Mouse (Mus musculus) neural tube, embryonic 14.5 days (tissue): Measurements from ENCODE around the gene Gm20388. TPM values are rescaled to one million over a fixed set of nuclear protein-coding genes. Genes with fewer than 3 reads are reported as not detected.
"Not testable (repeated sequence)": the region's sequence is repeated elsewhere in the genome, so short reads cannot be mapped to it uniquely, and the experiment has no call there.

ENCODE experiments used
- ATAC-seq: fragments of 200-750 bp; cut with Nextera tagmentation; 2 replicates; pipeline ENCODE4 v1.8.0; 2017; ENCODE audit warnings: low read depth, mild to moderate bottlenecking, moderate TSS enrichment, moderate library complexity
- H3K27ac ChIP-seq: fragments of 300-500 bp; sonication (generic); 2 replicates; pipeline ENCODE4 v1.5.1; 2014; ENCODE audit warnings: low read depth, mild to moderate bottlenecking, control low read depth, low read length, moderate library complexity, mixed read lengths
- H3K27me3 ChIP-seq: fragments of 300-500 bp; sonication (generic); 2 replicates; pipeline ENCODE4 v1.6.1; 2014; ENCODE audit warnings: low read length; ENCODE audit not compliant: control insufficient read depth, insufficient read depth
- H3K36me3 ChIP-seq: fragments of 300-500 bp; sonication (generic); 2 replicates; pipeline ENCODE4 v1.6.1; 2014; ENCODE audit warnings: low read length, mixed read lengths; ENCODE audit not compliant: control insufficient read depth, insufficient read depth
- H3K4me1 ChIP-seq: fragments of 300-500 bp; sonication (generic); 2 replicates; pipeline ENCODE4 v1.6.1; 2014; ENCODE audit warnings: low read length; ENCODE audit not compliant: control insufficient read depth, insufficient read depth
- H3K4me2 ChIP-seq: fragments of 300-500 bp; sonication (generic); 2 replicates; pipeline ENCODE4 v1.6.1; 2014; ENCODE audit warnings: mild to moderate bottlenecking, low read depth, low read length, control low read depth
- H3K4me3 ChIP-seq: fragments of 300-500 bp; sonication (generic); 2 replicates; pipeline ENCODE4 v1.5.1; 2014; ENCODE audit warnings: low read depth, low read length, control low read depth, mixed read lengths
- H3K9ac ChIP-seq: fragments of 300-500 bp; sonication (generic); replicated peaks from 2 replicates; pipeline ENCODE4 v1.6.1; 2014; ENCODE audit warnings: low read depth, mild to moderate bottlenecking, control low read depth, low read length, mixed read lengths
- H3K9me3 ChIP-seq: fragments of 300-500 bp; sonication (generic); 2 replicates; pipeline ENCODE4 v1.6.1; 2016; ENCODE audit warnings: low read length; ENCODE audit not compliant: control insufficient read depth
- WGBS: fragments of 180-500 bp; shearing (Covaris S2); extraction: QIAGEN DNeasy Blood & Tissue Kit; methylation state at CpG from one replicate; pipeline ENCODE4 v1.1.7; 2014; 5-methylcytosine and 5-hydroxymethylcytosine counted together
- polyA plus RNA-seq: library from polyadenylated mRNA; unstranded; fragments of >200 nt; fragmentation: Nextera tagmentation; extraction: Ambion mirVana; gene quantifications from 2 replicates; pipeline ENCODE4 v1.2.1, GENCODE M21; 2014

Gene Gm20388
- polyA plus RNA-seq, 1 experiment from 2014 or later, result 10.3 TPM

DNA sequence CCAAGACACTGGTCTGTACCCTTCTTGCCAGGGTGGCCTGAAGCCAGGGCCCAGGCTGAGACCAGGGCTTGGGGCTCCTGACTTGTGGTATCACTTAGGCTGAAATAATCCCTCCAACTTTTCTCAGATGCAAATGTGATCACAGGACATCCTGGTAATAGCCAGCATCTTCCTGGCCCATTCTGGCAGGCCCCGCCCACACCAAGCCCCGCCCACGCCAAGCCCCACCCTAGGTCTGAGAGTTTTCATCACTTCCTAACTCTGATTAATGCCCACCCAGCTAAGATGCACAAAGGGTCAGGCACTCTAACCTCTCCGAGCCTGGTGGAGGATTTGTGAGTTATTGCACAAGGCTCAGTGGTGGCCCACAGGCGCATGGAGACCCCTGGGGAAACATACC is 2709.8 kb downstream of the Gm20388 start:
- no peak for ATAC-seq
- WGBS, result 35% methylated on average over 5 of the region's 5 CpGs
- H3K27me3 ChIP-seq, result no peaks in the 10 kb centered on the region
- H3K9ac ChIP-seq, result no peak overlapping the region
- no peak overlapping the region for H3K27ac ChIP-seq
- H3K4me1 ChIP-seq, result peaks cover 5% of the 10 kb centered on the region; the same call in 1 of the 2 replicates
- no peak overlapping the region for H3K4me3 ChIP-seq
- H3K9me3 ChIP-seq, result no peaks in the 10 kb centered on the region
- no peak overlapping the region for H3K4me2 ChIP-seq
- H3K36me3 ChIP-seq, result no peaks in the 10 kb centered on the region

DNA sequence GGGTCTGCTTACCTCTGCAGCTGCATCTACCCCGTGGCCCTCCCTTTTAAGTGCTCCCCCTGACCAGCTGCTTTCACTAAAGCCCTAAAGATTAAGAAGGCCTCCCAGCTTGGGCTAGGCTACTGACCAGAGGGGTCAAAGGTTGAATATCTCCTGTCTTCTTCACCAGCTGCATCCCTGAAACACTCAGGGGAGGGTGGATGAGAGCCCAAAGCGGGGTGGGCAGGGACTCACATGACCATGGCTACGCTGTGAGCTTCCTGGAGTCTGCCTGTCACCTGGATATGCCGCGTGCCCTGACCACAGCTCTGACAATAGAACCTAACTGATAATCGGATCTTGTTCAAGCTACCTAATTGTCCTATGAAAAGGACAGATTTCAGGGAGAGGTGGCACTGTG is 2712.1 kb downstream of the Gm20388 start, which contains the start of gene Pabpn1l:
Gene Pabpn1l, minus strand, starts transcription at position 13 of the 400 bp plus-strand sequence.
- Histone ChIP-seq H3K36me3 (no peaks in the 10 kb centered on the region), H3K9ac (no peak within 1 kb of the TSS), H3K4me1 (peaks cover 5% of the 10 kb centered on the region; the same call in 1 of the 2 replicates), H3K27me3 (no peaks in the 10 kb centered on the region), H3K9me3 (no peaks in the 10 kb centered on the region), H3K4me3 (no peak within 1 kb of the TSS), H3K4me2 (no peak within 1 kb of the TSS), H3K27ac (no peak within 1 kb of the TSS)
- ATAC-seq, result no peak
- WGBS, result 79% methylated on average over 6 of the region's 6 CpGs

DNA sequence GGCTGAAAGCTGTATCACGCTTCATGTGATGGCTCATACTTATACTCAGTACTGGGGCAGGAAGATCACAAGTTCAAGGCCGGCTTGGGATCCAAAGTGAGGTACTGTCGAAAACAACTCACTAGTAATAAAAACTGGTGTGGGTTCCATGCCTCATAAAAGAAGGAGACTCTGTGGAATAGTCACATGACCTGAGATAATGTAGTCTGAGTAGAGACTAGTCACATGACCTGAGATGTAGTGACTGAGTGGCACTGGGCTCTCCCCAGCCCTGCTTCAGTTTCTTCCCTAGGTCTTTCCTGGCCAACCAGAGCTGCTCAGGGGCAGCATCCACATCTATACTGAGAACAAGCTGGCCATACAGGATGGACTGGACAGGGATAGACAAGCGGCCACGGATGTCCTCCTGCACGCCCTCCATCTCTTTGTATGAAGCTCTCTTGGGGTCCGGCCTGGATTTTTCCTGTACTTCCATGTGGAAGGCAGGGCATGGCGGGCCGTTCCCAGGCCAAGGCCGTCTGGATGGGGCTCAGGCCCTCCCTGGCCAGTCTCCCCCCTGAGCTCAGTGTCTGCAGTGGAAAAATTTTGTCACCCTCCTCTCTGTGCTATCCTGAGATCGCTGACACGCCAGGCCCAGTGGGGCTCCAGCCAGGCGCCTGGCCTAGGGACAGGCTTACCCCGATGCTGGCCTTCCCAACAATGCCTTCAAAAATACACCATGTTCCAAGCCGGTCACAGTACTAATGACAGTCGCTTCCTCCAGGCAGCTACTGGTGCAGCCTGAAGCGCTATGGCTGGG is 2713.4 kb downstream of the Gm20388 start:
- Histone ChIP-seq H3K36me3 (no peaks in the 10 kb centered on the region), H3K27ac (no peak overlapping the region), H3K4me3 (no peak overlapping the region), H3K9ac (no peak overlapping the region), H3K27me3 (no peaks in the 10 kb centered on the region), H3K4me2 (no peak overlapping the region), H3K4me1 (no peaks in the 10 kb centered on the region), H3K9me3 (no peaks in the 10 kb centered on the region)
- 91% methylated on average over 17 of the region's 17 CpGs for WGBS
- ATAC-seq, result no peak

DNA sequence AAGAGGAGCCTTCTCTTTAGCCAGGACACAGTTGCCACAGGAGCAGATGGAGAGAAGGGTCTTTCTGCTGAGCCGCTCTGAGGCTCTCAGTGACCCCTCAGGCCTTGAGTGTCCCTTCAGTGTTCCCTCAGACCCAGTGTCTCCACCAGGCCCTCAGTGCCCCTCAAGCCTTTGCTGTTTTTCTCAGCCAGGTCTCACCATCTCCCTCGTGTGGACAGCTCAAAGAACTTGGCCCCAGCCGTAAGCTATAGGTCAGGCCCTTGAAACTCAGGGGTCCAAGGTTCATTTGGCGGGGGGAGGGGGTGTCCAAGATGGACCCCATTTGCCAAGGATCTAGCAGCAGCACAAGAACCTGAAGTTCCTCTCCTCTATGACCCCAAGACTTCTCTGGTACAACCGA is 2714.0 kb downstream of the Gm20388 start:
- H3K27me3 ChIP-seq, result no peaks in the 10 kb centered on the region
- no peak for ATAC-seq
- no peak overlapping the region for H3K9ac ChIP-seq
- H3K4me2 ChIP-seq, result no peak overlapping the region
- H3K36me3 ChIP-seq, result no peaks in the 10 kb centered on the region; the same call in 1 of the 2 replicates
- H3K27ac ChIP-seq, result no peak overlapping the region
- 68% methylated on average over 5 of the region's 5 CpGs for WGBS
- no peaks in the 10 kb centered on the region for H3K4me1 ChIP-seq
- no peak overlapping the region for H3K4me3 ChIP-seq
- no peaks in the 10 kb centered on the region for H3K9me3 ChIP-seq

DNA sequence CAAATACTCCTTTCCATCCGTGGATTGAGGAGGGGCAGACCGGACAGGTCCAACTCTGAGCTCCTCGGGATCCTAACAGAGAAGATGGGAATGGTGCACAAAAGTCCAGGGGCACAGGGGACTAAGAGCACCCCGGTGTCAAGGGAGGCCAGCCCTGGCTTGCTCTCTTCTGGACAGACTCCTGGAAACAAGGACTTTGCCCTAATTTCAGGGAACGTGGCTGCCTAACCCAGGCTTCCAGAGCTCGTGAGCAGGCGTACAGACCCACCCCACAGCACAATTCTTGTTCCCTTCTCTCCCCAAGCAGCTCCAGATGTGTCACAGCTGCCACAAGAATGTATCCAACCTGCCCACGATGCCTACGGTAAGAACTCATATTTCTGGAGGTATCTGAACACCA is 2715.2 kb downstream of the Gm20388 start:
- no peak overlapping the region for H3K4me2 ChIP-seq
- no peak for ATAC-seq
- H3K27me3 ChIP-seq, result no peaks in the 10 kb centered on the region
- 89% methylated on average over 9 of the region's 9 CpGs for WGBS
- no peak overlapping the region for H3K27ac ChIP-seq
- H3K9ac ChIP-seq, result no peak overlapping the region
- peaks cover 10% of the 10 kb centered on the region; the same call in 1 of the 2 replicates for H3K36me3 ChIP-seq
- H3K9me3 ChIP-seq, result no peaks in the 10 kb centered on the region
- no peak overlapping the region for H3K4me3 ChIP-seq
- no peaks in the 10 kb centered on the region for H3K4me1 ChIP-seq

DNA sequence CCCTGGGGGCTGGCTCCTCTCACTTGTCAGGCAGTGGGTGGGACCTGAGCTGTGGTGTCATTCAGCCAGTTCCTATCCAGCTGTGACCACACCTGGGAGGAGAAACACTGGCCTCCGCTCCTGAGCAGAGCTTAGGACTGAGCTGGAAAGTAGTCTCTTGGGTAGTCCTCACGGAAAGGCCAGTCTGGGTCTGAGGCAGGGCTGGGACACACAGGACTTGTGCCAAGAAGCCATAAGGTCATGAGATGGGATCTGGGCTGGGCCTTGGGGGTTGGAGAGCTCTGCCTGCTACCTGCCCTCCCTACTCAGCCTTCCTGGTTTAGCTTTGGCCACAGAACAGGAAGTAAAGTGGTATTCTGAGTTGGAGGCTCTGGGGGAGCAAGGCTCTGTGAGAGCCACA is 2716.3 kb downstream of the Gm20388 start:
- H3K27ac ChIP-seq, result no peak overlapping the region
- no peaks in the 10 kb centered on the region for H3K4me1 ChIP-seq
- H3K9me3 ChIP-seq, result no peaks in the 10 kb centered on the region
- 91% methylated on average over 2 of the region's 2 CpGs for WGBS
- H3K4me3 ChIP-seq, result no peak overlapping the region
- no peak overlapping the region for H3K4me2 ChIP-seq
- peaks cover 12% of the 10 kb centered on the region; the same call in 1 of the 2 replicates for H3K36me3 ChIP-seq
- H3K9ac ChIP-seq, result no peak overlapping the region
- no peak for ATAC-seq
- no peaks in the 10 kb centered on the region for H3K27me3 ChIP-seq

DNA sequence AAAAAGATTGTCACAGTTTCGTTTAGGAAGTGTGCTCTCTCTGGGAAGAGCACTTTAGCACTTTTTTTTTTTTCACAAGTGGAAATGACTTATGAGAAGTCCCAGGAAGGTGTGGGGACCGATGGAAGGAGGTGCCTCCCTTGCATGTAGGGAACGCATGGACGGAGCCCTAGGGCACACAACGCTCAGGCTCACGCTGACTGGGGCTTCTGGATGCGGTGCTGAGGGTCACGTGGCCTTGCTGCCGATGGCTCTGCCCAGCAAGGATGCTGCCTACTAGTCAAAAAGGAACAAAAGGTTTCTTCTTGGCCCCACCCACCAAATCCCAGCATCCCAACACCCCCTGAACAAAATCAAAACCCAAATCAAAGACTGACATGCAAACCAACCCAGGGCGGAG is 2718.7 kb downstream of the Gm20388 start:
- 27% methylated on average over 10 of the region's 10 CpGs for WGBS
- ATAC-seq, result no peak
- H3K4me3 ChIP-seq, result no peak overlapping the region
- H3K36me3 ChIP-seq, result peaks cover 21% of the 10 kb centered on the region; the same call in 1 of the 2 replicates
- H3K9me3 ChIP-seq, result no peaks in the 10 kb centered on the region
- H3K9ac ChIP-seq, result no peak overlapping the region
- no peak overlapping the region for H3K4me2 ChIP-seq
- H3K27me3 ChIP-seq, result no peaks in the 10 kb centered on the region
- no peaks in the 10 kb centered on the region for H3K4me1 ChIP-seq
- no peak overlapping the region for H3K27ac ChIP-seq

DNA sequence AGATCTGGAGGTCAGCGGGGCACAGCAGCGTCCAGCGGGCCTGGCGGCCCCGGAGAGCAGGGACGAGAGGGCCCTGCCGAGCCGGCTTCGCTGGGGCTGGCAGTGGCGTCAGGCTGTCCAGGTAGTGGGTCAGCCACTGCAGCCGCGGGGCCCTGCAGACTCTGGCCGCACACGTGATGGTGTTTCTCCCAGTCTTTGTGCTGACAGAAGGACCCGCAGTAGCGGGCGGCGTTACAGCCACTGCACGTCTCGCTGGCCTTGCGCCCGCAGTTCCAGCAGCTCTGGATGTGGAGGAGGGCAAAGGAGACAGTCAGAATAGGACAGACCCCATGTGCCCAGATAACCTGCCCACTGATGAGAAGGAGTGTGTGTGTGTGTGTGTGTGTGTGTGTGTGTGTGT is 2720.1 kb downstream of the Gm20388 start:
- Histone ChIP-seq H3K4me3 (no peak overlapping the region), H3K9me3 (no peaks in the 10 kb centered on the region), H3K4me1 (no peaks in the 10 kb centered on the region), H3K36me3 (peaks cover 33% of the 10 kb centered on the region), H3K4me2 (no peak overlapping the region), H3K27me3 (no peaks in the 10 kb centered on the region), H3K9ac (no peak overlapping the region), H3K27ac (no peak overlapping the region)
- WGBS, result 67% methylated on average over 22 of the region's 22 CpGs
- no peak for ATAC-seq

DNA sequence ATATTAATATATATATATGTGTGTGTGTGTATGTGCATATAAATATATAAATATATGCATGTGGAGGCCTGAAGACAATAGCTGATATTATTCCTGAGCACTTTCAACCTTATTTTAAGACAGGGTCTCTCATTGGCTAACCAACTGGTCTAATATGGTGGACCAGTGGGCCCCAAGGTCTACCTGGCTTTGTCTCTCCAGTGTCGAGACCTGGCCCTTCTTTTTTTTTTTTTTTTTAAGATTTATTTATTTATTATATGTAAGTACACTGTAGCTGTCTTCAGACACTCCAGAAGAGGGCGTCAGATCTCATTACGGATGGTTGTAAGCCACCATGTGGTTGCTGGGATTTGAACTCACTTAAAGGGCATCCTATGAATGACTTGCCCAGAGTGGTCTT is 2721.5 kb downstream of the Gm20388 start:
- not testable (repeated sequence) for H3K4me2 ChIP-seq, H3K27ac ChIP-seq, ATAC-seq, H3K9ac ChIP-seq, H3K9me3 ChIP-seq, H3K4me3 ChIP-seq, H3K27me3 ChIP-seq, H3K4me1 ChIP-seq
- peaks cover 35% of the 10 kb centered on the region for H3K36me3 ChIP-seq
- WGBS, result 75% methylated on average over 3 of the region's 3 CpGs
